Comparison of ENCODE assay signal across 21 mouse cellular contexts in the genomic region with DNA sequence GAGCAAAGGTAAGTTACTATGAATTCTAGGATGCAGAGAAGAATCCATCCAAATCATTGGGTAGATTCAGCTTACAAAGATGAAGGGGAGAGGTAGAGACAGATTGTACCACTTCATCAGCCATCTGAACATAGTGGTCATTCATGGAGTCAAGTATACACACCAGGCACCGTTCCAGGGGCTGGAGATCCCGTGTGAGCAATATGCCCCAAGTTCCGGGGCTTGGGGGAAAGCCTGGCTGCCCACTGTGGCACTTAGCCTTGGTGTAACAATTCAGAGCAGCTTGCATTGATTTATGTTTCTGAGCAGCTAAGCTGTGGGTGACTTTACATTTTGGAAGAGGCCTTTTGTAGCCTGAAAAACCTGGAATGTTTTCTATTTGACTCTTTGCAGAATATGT.
"Had no signal": no experiment of that assay in that cellular context is flagged by ENCODE, and none has a peak within 500 bp of the region (broad histone marks: within the 10 kb centered on the region; RNA-seq: fewer than 3 reads in every experiment).

No protein-coding gene starts in this region.

- DNase-seq: kidney, adult 8-10 months; kidney, postnatal 14 days; kidney, postnatal 4 days; left cerebral cortex, postnatal 4 days; lung, adult 18-20 months; lung, postnatal 10 days; lung, postnatal 4 days; midbrain, embryonic 14.5 days; right cerebral cortex, adult 18-20 months; right cerebral cortex, postnatal 14 days; right cerebral cortex, postnatal 4 days; thymus, adult 2 months; thymus, postnatal 14 days had no signal

- H3K4me1 ChIP-seq: limb, embryonic 12.5 days; limb, embryonic 15.5 days; lung, embryonic 15.5 days; neural tube, embryonic 12.5 days had no signal

- H3K4me2 ChIP-seq: limb, embryonic 12.5 days; limb, embryonic 15.5 days; liver, embryonic 15.5 days; lung, embryonic 15.5 days; midbrain, embryonic 11.5 days; neural tube, embryonic 12.5 days; neural tube, embryonic 15.5 days had no signal

- H3K9me3 ChIP-seq: limb, embryonic 15.5 days; liver, embryonic 15.5 days; lung, embryonic 15.5 days; neural tube, embryonic 12.5 days; neural tube, embryonic 15.5 days had no signal

- H3K27me3 ChIP-seq: limb, embryonic 12.5 days; limb, embryonic 15.5 days; liver, embryonic 15.5 days; lung, embryonic 15.5 days; neural tube, embryonic 12.5 days; neural tube, embryonic 15.5 days had no signal

- H3K9ac ChIP-seq: limb, embryonic 12.5 days; limb, embryonic 15.5 days; liver, embryonic 15.5 days; lung, embryonic 15.5 days; neural tube, embryonic 12.5 days; neural tube, embryonic 15.5 days had no signal

- H3K4me3 ChIP-seq: limb, embryonic 12.5 days; limb, embryonic 15.5 days; liver, embryonic 15.5 days; lung, embryonic 15.5 days; neural tube, embryonic 12.5 days; neural tube, embryonic 15.5 days had no signal

- H3K36me3 ChIP-seq: limb, embryonic 12.5 days; limb, embryonic 15.5 days; lung, embryonic 15.5 days; neural tube, embryonic 12.5 days; neural tube, embryonic 15.5 days had no signal

- H3K27ac ChIP-seq: limb, embryonic 12.5 days; limb, embryonic 15.5 days; lung, embryonic 15.5 days; neural tube, embryonic 12.5 days; neural tube, embryonic 15.5 days; stomach, postnatal 0 days had no signal
